ENCODE assay signal across 13 mouse cellular contexts in genomic region chr1:43531307-43531706, GRCm38 (mm10).
DNase-seq lines count a peak whose midpoint lies in the region; ATAC-seq lines count a peak whose summit lies in the region.
"Had no signal": no experiment of that assay in that cellular context is flagged by ENCODE, and none has a peak within 500 bp of the region (broad histone marks: within the 10 kb centered on the region; RNA-seq: fewer than 3 reads in every experiment).

No protein-coding gene starts in this region.

- no peaks in the 10 kb centered on the region for H3K9me3 ChIP-seq in forebrain, embryonic 14.5 days (replicated peaks; ENCODE audit: control insufficient read depth, low read length)
- no peaks in the 10 kb centered on the region for H3K9me3 ChIP-seq in forebrain, embryonic 10.5 days
- H3K9me3 ChIP-seq: G1E; liver, embryonic 12.5 days had no signal

- peak; percentile 64 for DNase-seq in forebrain, embryonic 14.5 days (ENCODE audit: low spot score)
- no peak for DNase-seq in forebrain, embryonic 10.5 days (ENCODE audit: extremely low spot score, low spot score)
- DNase-seq in layer of hippocampus, adult 11-12 months (ENCODE audit: low spot score): peak; percentile 27
- DNase-seq in layer of hippocampus, postnatal 10 days (ENCODE audit: low spot score in 2 of 2): no peak
- DNase-seq in thymus, postnatal 14 days: peak; percentile 37
- DNase-seq in thymus, postnatal 0 days (ENCODE audit: low spot score): no peak
- DNase-seq in embryo, embryonic 10.5 days (ENCODE audit: low spot score): no peak
- no peak for DNase-seq in adrenal gland, postnatal 14 days
- DNase-seq: gastrocnemius, postnatal 10 days; heart, postnatal 10 days had no signal

- peak; percentile 72; the same call in 1 of the 2 replicates for ATAC-seq in forebrain, embryonic 14.5 days
- ATAC-seq: intestine, postnatal 0 days; liver, embryonic 12.5 days had no signal

- H3K36me3 ChIP-seq in forebrain, embryonic 14.5 days (ENCODE audit: control insufficient read depth, insufficient read depth, low read length): 0 out of 2 replicates have a peak, but pooled peaks cover 8% of the 10 kb centered on the region
- H3K36me3 ChIP-seq in forebrain, embryonic 10.5 days (replicated peaks): peaks cover 29% of the 10 kb centered on the region

- H3K4me2 ChIP-seq in forebrain, embryonic 14.5 days (ENCODE audit: low read length): no peak overlapping the region
- H3K4me2 ChIP-seq: liver, embryonic 12.5 days had no signal

- 0 out of 2 replicates have a peak overlapping the region, but pooled peaks have one; percentile 15 for H3K27ac ChIP-seq in forebrain, embryonic 14.5 days (ENCODE audit: low read depth, low read length)
- H3K27ac ChIP-seq in forebrain, embryonic 10.5 days: no peak overlapping the region
- H3K27ac ChIP-seq: liver, embryonic 12.5 days had no signal

- 66% methylated on average over 7 of the region's 7 CpGs for WGBS in forebrain, embryonic 14.5 days
- 91% methylated on average over 7 of the region's 7 CpGs for WGBS in forebrain, embryonic 10.5 days

- no peaks in the 10 kb centered on the region for H3K27me3 ChIP-seq in forebrain, embryonic 14.5 days (replicated peaks; ENCODE audit: control insufficient read depth, insufficient read depth, low read length)
- H3K27me3 ChIP-seq in forebrain, embryonic 10.5 days (ENCODE audit: poor library complexity, severe bottlenecking): no peaks in the 10 kb centered on the region
- H3K27me3 ChIP-seq: liver, embryonic 12.5 days had no signal

- no peak overlapping the region for H3K9ac ChIP-seq in forebrain, embryonic 14.5 days (ENCODE audit: low read length)
- H3K9ac ChIP-seq: liver, embryonic 12.5 days had no signal

- H3K4me1 ChIP-seq in forebrain, embryonic 14.5 days (ENCODE audit: control insufficient read depth, insufficient read depth, low read length): peaks cover 9% of the 10 kb centered on the region; the same call in 1 of the 2 replicates
- 0 out of 2 replicates have a peak, but pooled peaks cover 5% of the 10 kb centered on the region for H3K4me1 ChIP-seq in forebrain, embryonic 10.5 days

- no peak overlapping the region for H3K4me3 ChIP-seq in forebrain, embryonic 14.5 days (ENCODE audit: low read depth, low read length)
- no peak overlapping the region for H3K4me3 ChIP-seq in forebrain, embryonic 10.5 days
- H3K4me3 ChIP-seq: liver, embryonic 12.5 days had no signal

Comparison
In these comparisons a context has a peak if more than half of its experiments do, and no peak if none do; other contexts are left out.
1. DNase-seq: peak in forebrain, embryonic 14.5 days (single experiment), layer of hippocampus, adult 11-12 months (single experiment) and thymus, postnatal 14 days (single experiment); none in forebrain, embryonic 10.5 days (single experiment), layer of hippocampus, postnatal 10 days (0 of 2), thymus, postnatal 0 days (single experiment), embryo, embryonic 10.5 days (single experiment) and adrenal gland, postnatal 14 days (single experiment).